Mouse (Mus musculus): Measurements from ENCODE around the gene Zfp414. TPM values are rescaled to one million over a fixed set of nuclear protein-coding genes. Genes with fewer than 3 reads are reported as not detected.

The Zfp414 gene
- total RNA-seq (2023): 10 to 100 TPM; 64.8 to 66.7 TPM

GRCm38 (mm10) chr17:33628621-33629486 is at the start of gene Zfp414:
Gene Zfp414 (plus strand): TSS chr17:33629090.

GRCm38 (mm10) chr17:33637516-33638276 is 8.8 kb downstream of the Zfp414 start, which contains the start of gene Pram1:
Gene Pram1 (plus strand): TSS chr17:33638056.

Other genes with a start within 250 kb of the Zfp414 start
- gene Zfp101, start 234.4 kb upstream of the Zfp414 start, total RNA-seq (2023): 1 to 10 TPM; 7.0 to 7.8 TPM
- gene Actl9, start 196.2 kb upstream of the Zfp414 start, total RNA-seq (2023): not detected
- 10 to 100 TPM; 42.9 to 43.2 TPM for gene Adamts10, start 104.9 kb upstream of the Zfp414 start, total RNA-seq (2023)
- 100 to 1,000 TPM; 517 to 547 TPM for gene Myo1f, start 73.4 kb upstream of the Zfp414 start, total RNA-seq (2023)
- 100 to 1,000 TPM; 361 to 386 TPM for gene Pram1, start 9.0 kb downstream of the Zfp414 start, total RNA-seq (2023)
- 100 to 1,000 TPM; 181 to 236 TPM for gene Hnrnpm, start 57.8 kb downstream of the Zfp414 start, total RNA-seq (2023)
- 10 to 100 TPM; 58.9 to 59.2 TPM for gene March2, start 89.6 kb downstream of the Zfp414 start, total RNA-seq (2023)
- gene Rab11b, start 131.4 kb downstream of the Zfp414 start, total RNA-seq (2023): 100 to 1,000 TPM; 174 to 180 TPM
- gene Angptl4, start 152.7 kb downstream of the Zfp414 start, total RNA-seq (2023): 1 to 10 TPM; 1.1 to 1.2 TPM
- gene Kank3, start 181.4 kb downstream of the Zfp414 start, total RNA-seq (2023): 1 to 10 TPM; 4.7 to 7.4 TPM
- gene Rps28, start 195.5 kb downstream of the Zfp414 start, total RNA-seq (2023): 1,000 to 10,000 TPM; 1,073 to 1,248 TPM
- 100 to 1,000 TPM; 110 to 135 TPM for gene Ndufa7, start 195.5 kb downstream of the Zfp414 start, total RNA-seq (2023)
- gene Cd320, start 214.0 kb downstream of the Zfp414 start, total RNA-seq (2023): 1 to 10 TPM; 1.1 to 1.5 TPM
- gene Gm7029, start 244.7 kb downstream of the Zfp414 start, total RNA-seq (2023): not detected

All from neutrophil, adult 59 days (primary cell).